Mouse (Mus musculus) olfactory bulb, adult 2 months (tissue): ENCODE data around the gene B3galt5.

Experiments used
- CTCF ChIP-seq: fragments of 200-500 bp; IDR thresholded peaks from 2 replicates; pipeline ENCODE4 v1.5.1; 2012; ENCODE audit warnings: low read depth, mild to moderate bottlenecking, low read length, moderate library complexity; ENCODE audit not compliant: insufficient read depth
- POLR2A ChIP-seq: fragments of 200-500 bp; IDR thresholded peaks from 2 replicates; pipeline ENCODE4 v1.6.1; 2012; ENCODE audit warnings: mild to moderate bottlenecking, low read depth, low read length, moderate library complexity; ENCODE audit not compliant: insufficient read depth

GRCm38 (mm10) chr16:96201485-96202232, 33.9 kb upstream of the B3galt5 start:
- TF ChIP-seq POLR2A (no peak), CTCF (no peak)
